Mouse (Mus musculus): ENCODE results near the gene Pls1.

The Pls1 gene

DNA sequence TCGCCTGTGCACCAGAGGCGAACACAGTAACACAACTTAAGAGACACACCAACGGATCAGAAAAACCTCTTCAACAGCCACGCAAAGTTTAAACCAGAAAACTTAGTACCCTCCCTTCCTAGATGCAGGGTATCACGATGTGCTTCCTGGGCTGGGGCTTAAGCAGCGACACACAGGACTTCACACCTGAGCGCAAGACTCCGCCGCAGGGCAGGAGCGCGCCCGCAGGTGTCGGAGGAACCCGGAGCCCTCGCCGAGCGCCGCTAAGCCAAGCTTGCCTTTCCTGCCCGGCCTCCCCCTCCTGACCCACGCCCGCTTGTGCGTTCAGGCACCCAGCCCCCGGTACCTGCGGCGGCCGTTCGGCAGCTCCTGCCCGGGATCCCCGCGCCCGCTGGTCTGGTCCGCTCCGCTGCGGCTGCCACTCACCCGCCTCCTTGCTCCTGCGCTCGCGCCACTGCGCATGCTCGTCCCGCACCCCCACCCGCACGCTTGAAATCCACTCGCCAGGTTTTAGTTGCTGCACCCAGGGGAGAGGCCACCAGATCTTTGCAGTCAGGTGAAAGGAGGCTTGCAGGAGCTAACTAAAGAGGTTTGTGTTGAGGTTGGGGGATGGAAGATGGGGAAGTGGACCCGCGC, at the start of gene Pls1:
TSS of gene Pls1 (minus strand) at position 487 of the 636 bp plus-strand sequence.
- peak; percentile 94 for DNase-seq (ENCODE audit: low spot score)

DNA sequence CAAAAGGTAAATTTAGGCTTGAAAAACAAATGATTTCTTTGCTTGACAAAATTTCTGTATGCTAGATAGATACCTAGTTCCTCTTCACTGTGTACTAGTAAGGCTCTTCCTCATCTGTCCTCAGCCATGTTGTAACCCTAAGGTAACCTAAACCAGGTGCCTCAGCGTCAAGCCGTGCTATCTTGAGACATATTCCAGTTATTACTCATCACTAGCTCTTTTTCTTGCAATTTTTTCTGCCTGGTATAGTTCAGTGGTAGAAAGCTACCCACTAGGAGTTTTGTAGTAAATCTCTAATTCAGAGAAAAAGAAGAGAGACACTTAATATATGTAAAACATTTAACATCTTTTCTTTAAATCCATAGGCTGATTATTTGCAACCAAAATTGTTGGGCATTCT, 37.6 kb upstream of the Pls1 start:
- DNase-seq (ENCODE audit: low spot score): no peak

DNA sequence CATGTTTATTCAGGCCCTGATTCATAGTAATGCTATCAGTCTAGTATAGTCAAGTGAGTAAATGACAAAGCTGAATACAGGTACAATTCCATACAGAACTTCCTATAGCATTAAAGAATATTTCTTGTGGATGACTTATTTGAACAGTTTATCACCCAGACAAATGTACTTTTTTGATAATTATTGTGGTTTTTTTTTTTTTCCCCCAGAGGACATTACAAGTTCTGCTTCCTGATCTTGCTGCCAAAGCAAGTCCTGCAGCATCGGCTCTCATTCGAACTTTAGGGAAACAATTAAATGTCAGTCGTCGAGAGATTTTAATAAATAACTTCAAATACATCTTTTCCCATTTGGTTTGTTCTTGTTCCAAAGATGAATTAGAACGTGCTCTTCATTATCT, 33.1 kb upstream of the Pls1 start:
- no peak for DNase-seq (ENCODE audit: low spot score)

DNA sequence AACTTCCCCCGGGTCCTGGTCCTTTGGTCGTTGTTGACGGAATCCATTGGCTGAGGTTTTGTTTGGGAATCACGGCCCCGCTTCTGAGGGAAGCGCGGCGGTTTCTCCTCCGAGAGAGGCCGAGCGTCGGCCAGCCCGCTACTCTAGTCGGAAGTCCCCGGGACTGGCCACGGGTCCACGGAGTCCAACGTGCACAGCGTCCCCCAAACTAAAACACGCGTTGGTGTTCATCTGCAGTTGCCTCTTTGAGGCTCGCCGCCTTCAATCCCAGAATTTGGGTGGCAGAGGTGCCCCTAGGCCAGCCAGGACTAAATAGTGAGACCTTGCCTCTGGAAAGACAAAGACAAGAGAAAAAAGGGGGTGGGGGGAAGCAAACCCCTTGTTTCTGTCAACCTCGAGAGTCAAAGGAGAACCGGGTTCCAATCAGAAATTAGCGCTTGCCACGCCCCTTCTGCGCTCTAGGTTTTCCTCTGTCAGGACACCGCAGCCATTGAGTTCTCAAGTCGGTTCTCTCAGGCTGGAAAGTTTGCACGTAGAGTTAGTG, 13.0 kb upstream of the Pls1 start:
- peak; percentile 40 for DNase-seq (ENCODE audit: low spot score)

DNA sequence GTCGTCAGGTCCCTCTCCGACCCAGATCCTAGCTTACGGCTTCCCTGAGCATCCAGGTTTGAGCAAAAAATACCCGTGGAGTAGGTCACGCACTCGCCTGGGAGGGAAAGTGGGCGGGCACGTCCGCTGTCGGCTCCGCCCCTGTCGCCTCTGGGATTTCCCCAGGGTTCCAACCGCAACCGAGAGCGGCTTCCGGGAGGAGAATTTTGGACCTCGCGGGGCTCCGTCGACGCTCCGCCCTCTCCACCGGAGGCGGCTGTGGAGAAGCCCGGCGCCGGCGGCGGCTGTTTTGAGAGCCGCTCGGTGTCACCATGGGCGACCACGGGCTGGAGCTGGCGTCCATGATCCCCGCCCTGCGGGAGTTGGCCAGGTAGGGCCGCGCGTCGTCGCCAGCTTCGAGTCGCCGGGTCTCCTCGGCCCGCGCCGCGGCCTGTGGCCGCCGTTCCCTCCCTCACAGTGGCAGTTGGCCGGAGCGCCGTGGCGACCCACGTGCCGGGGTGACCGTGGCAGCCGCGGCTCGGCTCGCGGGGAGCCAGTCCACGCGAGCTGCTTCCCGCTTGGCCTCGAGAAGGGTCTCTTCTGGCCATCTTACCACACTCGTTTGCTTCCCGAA, 12.4 kb upstream of the Pls1 start, which contains the start of gene Atr:
TSS of gene Atr (plus strand) at position 184 of the 613 bp plus-strand sequence.
- peak; percentile 91 for DNase-seq (ENCODE audit: low spot score)

DNA sequence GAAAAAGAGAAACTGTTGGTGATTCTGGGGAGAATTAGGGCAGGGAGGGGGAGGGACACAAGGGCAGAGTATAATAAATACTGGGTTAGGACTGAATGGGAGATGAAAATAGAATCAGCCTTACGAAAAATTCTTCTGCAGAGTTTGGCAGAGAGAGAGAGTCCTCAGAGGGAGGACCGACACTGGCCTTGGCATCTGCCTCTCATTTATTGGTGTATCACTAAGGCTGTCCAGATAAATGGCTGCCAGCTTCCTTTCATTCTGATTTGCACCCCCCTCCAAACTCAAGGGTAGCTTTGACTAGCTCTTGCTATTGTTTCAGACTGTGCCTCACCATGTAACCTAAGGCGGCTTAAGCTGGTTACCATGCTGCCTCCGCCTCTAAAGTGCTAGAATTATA, 10.9 kb upstream of the Pls1 start:
- no peak for DNase-seq (ENCODE audit: low spot score)

DNA sequence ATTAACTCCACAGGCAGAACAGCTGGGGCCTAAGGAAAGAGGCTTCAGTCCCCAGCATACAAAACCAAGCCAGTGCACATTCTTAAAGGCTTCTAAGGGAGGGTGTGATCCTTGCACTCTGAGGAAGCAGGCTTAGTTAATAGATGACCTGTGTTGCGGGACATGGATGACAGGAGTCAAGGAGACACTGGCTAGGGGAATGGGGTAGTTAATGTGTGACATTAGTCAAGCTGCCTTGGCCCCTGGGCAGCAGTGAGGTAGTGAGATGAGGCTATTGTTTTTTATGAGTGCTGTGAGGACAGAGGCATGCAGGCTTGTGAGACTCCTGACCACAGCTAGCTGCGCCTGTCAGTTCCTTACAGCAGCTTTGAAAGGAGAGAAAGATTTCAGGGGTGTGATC, 9.8 kb upstream of the Pls1 start:
- DNase-seq (ENCODE audit: low spot score): peak; percentile 85

DNA sequence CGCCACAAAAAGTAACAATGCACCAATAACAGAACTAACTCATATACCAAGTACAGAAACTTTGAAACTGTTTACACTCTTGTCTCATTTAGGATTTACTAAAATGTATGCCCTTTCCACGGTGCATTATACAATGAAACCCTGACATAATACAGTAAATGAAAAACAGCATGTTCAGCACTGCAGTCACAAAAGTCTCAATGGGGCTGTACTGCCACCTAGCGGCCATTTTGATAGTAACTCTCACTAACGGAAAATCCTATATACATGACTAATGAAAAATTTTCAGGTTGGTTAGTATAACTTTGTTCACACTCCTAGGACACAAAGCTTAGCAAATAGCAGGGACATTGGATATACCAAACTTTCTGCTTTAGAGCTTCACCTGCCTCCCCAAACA, 7.8 kb upstream of the Pls1 start:
- peak; percentile 64 for DNase-seq (ENCODE audit: low spot score)

DNA sequence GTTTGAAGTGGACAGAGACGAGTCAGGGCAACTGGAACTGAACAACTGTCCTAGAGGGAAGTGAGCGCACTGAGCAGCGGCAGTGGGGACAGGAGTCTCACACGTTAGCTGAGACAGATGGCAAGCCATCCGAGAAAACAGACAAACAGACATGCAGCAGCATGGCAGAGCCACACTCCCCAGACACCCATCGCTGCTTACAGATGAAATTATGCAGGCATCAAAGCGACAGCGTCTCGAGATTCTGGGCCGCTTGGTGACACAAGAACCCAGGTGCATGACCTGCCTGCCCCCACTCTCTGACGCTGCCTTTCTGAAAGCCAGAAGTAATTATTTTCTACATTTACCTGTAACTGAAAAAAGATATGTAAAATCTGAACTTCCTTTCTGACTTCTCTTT, 6.6 kb upstream of the Pls1 start:
- no peak for DNase-seq (ENCODE audit: low spot score)

DNA sequence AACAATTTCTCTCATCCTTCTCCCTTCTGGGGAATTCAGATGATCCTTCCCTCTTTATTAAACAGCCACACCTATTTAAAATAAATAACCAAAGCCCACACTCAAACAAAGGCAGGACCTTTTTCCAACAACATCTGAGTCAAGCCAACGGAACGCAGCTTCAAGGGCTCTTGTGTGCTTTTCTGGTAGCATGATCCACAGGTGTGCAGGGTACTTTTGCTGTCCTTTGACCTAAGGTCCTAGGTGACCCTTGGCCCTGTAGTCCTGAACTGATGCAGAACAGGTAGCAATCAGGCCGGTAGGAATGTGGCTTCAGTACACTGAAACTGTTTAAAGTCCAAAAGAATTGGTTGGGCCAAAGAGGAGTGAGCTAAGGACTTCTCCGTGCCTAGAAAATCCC, 600 bp upstream of the Pls1 start:
- DNase-seq (ENCODE audit: low spot score): peak; percentile 82

DNA sequence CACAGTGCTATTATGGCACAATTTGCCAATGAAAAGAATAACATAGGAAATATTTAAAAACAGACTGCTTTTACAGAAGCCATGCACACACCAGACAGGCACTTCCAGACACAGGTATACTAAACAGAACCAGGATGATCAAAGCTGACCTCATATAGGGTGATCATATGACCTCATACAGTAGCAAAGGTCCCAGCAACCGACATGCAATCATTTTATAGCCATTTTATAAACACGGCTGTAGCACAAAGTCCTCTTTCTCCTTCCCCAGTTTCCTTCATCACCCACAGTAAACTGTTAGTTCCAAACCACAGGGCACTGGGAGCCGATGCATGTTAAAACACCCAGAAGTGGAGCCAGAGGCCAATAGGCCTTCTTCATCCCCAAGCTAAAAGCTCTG, 5.7 kb downstream of the Pls1 start:
- DNase-seq (ENCODE audit: low spot score): no peak

DNA sequence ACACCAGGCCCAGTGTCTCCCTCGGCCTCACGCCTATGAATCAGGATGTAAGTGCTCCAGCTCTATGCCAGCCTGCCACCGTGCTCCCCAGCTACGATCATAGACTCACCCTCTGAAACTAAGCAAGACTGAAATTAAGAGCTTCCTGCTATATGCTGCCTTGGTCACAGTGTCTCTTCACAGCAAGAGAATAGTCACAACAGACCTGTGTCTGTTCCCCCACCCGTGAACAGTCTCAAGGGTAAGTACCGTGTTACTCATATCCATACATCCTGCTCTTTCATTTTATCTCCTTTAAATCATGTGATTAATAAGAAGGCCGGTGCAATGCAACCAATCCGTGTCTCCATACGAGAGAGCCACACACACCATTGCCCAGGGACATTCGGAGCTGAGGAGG, 9.4 kb downstream of the Pls1 start:
- no peak for DNase-seq (ENCODE audit: low spot score)

DNA sequence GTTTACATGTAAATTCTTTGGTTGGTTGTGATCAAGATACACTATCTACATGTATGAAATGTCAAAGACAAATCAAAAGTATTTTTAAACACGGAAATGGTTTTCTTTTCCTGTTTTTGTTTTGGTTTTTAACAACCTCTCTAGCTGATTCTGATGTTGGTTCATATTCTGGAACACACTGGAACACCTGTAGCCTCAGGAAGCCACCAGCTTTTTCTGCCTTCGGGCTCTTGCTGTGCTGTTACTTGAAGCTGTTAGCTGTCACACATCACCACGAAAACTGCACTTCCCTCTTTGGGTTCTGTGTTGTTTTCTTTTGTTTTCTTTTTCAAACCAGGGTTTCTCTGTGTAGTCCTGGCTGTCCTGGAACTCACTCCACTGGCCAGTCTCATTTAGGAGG, 10.3 kb downstream of the Pls1 start:
- no peak for DNase-seq (ENCODE audit: low spot score)

DNA sequence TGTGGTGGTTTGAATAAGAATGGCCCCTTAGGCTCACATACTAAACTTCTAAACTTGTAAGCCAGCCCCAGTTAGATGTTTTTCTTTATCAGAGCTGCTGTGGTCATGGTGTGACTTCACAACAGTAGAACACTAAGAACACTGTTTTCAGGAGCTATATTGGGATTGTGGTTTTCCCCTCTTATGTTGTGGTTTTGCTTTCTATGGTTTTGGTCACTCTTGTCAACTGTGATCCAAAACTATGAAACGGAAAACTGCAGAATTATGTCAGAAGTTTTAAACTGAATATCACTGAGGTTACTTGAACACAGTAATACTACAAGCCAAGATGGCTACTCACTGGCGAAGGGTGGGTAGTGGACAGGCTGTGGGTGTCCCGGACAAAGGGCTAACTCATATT, 12.4 kb downstream of the Pls1 start:
- DNase-seq (ENCODE audit: low spot score): no peak

DNA sequence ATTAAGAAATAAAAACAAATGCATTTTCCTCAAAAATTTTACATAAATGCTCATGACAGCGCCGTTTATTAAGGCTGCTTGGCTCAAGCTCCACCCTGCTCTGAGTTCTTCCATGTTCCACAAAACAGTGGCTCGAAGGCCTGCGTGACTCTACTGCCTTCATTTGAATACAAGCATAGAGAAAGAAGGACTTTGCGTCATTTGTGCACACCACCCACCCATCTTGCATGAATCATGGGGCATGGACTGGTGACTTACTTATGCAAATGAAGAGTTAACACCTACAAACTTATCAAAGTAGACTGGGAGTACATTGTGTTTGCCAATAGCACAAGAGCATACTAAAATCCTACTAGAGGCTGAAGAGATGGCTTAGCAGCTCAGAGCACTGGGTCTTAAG, 17.5 kb downstream of the Pls1 start:
- no peak for DNase-seq (ENCODE audit: low spot score)

DNA sequence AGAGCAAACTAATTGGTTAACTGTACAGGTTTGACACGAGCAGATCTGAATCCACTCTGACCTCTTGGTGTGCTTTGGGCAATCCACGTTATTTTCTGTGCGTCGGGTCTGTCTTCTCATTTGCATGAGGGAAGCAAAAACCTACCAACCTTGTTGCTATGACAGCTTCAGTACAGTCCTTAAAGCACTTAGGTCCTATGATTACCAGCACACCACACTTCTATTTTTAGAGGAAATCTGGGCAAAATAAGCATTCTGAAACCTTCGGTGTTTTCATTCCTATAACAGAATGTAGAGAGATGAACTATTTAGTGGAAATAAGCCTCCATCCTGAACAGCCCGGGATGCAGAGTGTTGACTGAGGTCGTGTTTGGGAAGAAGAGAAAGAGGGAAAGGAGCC, 22.6 kb downstream of the Pls1 start:
- DNase-seq (ENCODE audit: low spot score): no peak

DNA sequence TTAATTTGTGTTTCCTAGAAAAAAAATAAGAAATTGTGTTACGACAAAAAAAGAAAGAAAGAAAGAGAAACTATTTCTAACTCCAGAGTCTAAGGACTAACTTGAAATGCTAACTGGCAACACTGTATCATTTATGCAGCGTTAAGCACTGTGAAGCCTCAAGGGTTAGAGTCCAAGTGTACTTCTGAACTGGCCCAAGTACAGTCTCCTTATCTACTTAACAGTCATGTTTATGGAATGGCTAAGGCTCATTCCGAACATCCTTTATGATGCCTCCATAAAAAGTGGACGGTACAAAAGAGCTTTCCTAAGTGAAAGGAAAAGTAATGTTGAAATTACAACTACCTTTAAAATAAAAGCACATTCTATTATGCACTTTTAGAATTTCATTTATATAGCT, 29.4 kb downstream of the Pls1 start:
- no peak for DNase-seq (ENCODE audit: low spot score)

DNA sequence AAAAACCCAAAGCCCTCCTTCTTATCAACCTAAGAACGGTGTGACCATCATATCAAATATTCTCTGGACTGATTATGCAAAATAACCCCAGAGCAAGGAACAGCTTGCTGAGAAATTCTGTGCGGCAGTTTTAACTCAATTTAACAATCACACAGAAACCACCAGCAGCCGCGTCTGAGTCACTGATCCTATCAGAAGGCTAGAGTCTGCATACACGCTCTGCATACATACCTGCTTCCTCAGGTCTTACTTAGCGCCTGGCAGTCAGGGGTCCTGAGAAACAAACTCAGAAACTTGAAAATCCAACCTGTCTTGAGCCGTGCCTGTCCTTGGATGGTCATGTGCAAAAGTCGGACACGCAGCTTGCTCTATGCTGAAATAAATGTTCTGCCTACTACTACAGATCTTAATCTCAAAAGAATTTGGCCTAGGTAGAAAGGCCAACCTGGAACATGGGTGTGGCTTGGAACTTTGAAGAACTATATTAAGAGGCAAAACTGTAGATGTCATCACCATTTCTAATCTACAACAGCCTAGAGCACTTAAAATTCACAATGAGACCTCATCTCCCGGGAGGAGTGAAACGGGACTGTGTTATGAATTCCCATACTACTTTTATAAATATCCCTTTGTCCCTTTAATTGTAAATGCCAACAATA, 30.0 kb downstream of the Pls1 start:
- DNase-seq (ENCODE audit: low spot score): peak; percentile 52

DNA sequence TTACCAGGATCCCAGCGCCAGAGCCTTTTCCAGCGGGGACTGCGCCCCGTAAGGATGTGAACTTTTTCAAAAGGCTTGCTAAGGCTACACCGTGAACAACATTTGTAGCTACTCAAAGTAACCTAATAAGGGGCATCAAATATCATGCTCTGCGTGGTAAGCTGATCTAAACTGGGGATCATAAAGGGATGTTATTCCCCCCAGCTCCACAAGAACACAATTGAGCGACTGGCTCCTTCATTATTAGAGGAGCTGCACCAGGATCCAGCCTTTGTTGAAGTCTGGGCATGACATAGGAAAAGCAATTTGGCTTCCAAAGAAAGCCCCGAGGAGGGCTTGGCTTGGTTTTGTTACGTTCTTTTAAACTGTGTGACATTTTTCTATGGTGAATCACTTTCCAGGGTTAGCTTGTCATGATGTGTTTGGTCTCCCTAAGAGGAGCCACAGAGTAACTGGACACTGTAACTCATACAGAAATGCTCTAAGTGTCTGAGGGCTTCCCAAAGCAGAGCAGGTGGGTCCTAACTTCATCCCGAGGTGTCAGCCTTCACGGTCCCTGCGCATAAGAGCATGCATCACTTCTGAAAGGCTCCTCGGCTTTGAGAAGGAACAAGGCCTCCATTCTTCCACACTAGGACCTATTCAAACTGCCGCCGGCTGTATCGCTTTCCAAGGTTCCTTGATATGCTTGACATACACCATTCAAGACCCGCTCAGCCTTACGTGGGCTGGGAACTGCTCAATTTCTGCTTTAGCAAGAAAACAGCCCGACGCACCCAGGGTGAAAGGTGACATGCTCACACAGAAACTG, 31.2 kb downstream of the Pls1 start:
- DNase-seq (ENCODE audit: low spot score): no peak

DNA sequence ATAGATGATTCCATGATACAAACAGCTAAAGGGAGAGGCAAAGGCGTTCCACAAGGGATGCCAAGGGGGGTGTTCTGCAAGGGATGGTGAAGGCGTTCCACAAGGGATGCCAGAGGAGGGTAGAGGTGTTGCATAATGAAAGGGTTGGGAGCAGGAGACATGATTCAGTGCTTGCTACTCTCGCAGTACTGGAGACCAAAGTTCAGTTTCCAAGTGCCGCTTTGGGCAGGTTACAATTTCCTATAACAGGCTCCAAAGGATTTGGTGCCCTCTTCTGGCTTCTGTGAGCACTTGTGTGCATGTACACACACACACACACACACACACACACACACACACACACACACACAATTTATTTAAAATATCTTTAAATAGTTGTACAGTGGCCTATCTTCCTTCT, 33.3 kb downstream of the Pls1 start:
- DNase-seq (ENCODE audit: low spot score): no peak

DNA sequence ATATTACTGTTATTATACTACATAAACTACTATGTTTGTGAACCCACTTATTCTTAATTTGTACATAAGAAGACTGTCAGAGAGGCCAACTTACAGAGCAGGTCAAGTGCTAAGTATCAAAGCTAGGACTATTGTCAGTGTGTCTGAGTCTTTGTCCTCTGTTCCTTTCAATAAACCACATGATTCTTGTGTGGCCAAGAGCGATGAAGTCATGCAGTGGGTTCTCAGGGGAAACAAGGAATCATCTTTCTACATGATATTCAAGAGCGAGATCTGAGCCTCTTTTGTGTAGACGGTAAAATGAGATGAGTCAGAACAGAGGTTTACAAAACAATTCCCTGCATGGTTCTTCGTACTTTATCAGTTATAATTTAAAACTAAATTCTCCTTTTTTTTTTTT, 35.5 kb downstream of the Pls1 start:
- DNase-seq (ENCODE audit: low spot score): no peak

DNA sequence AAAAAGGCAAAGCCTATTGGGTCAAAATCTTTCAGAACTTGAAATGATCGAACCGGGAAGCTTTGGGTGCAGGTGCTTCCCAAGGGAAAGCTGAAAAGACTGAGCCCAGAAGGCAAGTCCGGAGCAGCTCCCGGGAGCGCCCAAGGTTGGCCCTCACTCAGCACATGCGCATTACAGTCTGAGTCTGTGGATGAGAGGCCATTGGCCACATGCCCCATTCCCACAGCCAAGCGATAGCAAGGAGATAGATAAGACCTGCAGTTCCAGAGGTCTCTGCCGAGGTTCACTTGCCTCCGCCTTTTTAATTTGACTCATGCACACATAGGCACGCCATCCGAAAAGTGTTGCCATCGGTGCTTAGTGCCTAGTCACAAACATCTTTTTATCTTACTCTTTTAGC, 39.7 kb downstream of the Pls1 start:
- peak; percentile 53 for DNase-seq (ENCODE audit: low spot score)

DNA sequence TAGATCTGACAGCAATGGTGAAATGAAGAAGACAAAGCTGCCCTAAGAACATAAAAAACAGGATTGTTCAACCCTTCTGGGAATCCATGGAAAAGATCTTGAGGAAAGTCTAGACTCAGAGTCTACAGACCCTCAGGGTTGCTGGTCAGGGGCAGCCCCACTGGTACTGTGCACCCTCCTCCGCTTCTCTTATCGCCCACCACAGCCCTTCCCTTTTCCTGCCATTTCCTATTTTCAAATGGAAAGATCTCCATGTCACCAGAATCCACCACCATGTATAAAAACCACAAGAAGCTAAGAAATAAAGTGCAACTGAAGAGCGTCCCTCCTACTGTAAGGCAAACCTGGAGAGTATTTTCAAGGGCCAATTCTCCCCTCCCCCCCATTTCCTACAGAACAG, 41.3 kb downstream of the Pls1 start:
- no peak for DNase-seq (ENCODE audit: low spot score)

All from yolk sac, embryonic 10.5 days (tissue).